Mouse (Mus musculus): ENCODE measurements around the gene Cant1. TPM values are rescaled to one million over a fixed set of nuclear protein-coding genes. Genes with fewer than 3 reads are reported as not detected.

Cant1 gene
- polyA plus RNA-seq, 1 experiment from 2014 or later: 21.8 TPM

DNA sequence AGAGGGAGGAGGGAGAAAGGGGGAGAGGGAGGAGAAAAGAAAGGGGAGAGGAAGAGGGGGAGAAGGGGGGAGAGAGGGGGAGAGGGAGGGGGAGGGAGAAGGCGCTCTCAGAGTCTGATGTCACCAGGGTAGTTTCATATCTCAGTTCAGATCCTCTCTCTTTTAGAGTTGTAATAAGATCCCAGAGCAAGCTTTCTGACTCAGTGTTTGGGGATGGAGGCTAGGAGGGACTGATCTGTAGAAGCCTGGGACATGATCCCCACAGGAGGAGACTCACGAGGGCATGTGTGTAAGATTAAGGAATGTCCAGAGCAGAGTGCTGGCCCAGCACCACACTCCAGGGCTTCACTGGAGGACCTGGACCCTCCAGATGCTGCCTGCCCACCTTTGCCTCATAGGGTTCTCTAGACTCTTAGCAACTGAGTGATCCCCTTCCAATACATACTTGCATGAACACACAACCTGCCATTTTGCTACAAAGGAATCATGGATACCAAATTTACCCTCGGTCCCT lies 8.4 kb upstream of the Cant1 start:
- H3K36me3 ChIP-seq (ENCODE audit: control insufficient read depth, insufficient read depth, low read length): no peaks in the 10 kb centered on the region
- peak overlapping the region; percentile 85 for H3K27ac ChIP-seq (ENCODE audit: low read length)
- H3K9ac ChIP-seq (replicated peaks; ENCODE audit: low read depth, low read length): no peak overlapping the region
- no peak for ATAC-seq (ENCODE audit: insufficient number of reproducible peaks, insufficient read depth, low FRiP score, low read depth)
- 27% methylated on average over 3 of the region's 3 CpGs for WGBS
- peak overlapping the region; percentile 38 for H3K4me3 ChIP-seq (ENCODE audit: low read depth, low read length)
- H3K4me2 ChIP-seq (replicated peaks; ENCODE audit: low read depth, low read length): peak overlapping the region; percentile 53
- no peaks in the 10 kb centered on the region for H3K27me3 ChIP-seq (ENCODE audit: control insufficient read depth, insufficient read depth, low read length)
- peaks cover 45% of the 10 kb centered on the region for H3K4me1 ChIP-seq (ENCODE audit: control insufficient read depth, insufficient read depth, low read length)
- no peaks in the 10 kb centered on the region for H3K9me3 ChIP-seq (ENCODE audit: control insufficient read depth, low read depth, low read length)

GRCm38 (mm10) chr11:118426765-118427164 lies 7.9 kb upstream of the Cant1 start:
- no peak overlapping the region for H3K27ac ChIP-seq (ENCODE audit: low read length)
- H3K36me3 ChIP-seq (ENCODE audit: control insufficient read depth, insufficient read depth, low read length): no peaks in the 10 kb centered on the region
- no peak overlapping the region for H3K4me2 ChIP-seq (replicated peaks; ENCODE audit: low read depth, low read length)
- no peak overlapping the region for H3K4me3 ChIP-seq (ENCODE audit: low read depth, low read length)
- ATAC-seq (ENCODE audit: insufficient number of reproducible peaks, insufficient read depth, low FRiP score, low read depth): no peak
- H3K27me3 ChIP-seq (ENCODE audit: control insufficient read depth, insufficient read depth, low read length): no peaks in the 10 kb centered on the region
- no peak overlapping the region for H3K9ac ChIP-seq (replicated peaks; ENCODE audit: low read depth, low read length)
- H3K9me3 ChIP-seq (ENCODE audit: control insufficient read depth, low read depth, low read length): no peaks in the 10 kb centered on the region
- 75% methylated on average over 5 of the region's 5 CpGs for WGBS
- peaks cover 41% of the 10 kb centered on the region for H3K4me1 ChIP-seq (ENCODE audit: control insufficient read depth, insufficient read depth, low read length)

DNA sequence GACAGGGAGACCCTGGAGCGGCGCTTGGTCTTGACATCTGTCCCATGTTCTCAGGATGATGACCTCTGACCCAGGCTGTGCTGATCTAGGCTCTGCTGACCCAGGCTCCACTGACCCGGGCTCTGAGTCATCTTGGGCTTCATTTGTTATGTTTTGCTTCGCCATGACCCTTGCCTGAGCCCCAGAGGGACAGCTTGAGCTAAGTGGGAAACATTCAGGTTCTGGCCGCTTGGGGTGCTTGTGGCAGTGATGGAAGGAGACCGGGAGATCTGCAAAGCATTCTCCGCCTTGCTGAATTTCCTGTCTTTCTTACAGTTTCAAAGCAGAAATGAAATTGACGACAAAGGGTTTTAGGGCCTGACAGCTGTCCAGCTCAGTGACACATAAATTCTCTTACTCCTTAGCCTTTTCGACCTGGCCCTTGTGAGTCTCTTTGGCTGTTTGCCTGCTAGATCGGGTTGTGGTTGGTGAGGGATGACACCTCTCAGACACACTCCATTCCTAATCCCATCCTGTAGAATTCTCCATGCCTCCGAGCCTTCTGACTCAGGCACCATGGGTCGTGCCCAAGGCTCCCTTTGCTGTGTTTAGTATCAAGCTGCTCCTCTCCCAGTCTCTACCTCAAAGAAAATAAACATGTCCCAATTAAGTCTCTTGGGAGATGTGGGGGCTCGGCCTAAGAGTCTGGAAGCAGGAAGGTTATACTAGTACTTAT lies 5.9 kb upstream of the Cant1 start:
- no peak overlapping the region for H3K27ac ChIP-seq (ENCODE audit: low read length)
- no peaks in the 10 kb centered on the region for H3K27me3 ChIP-seq (ENCODE audit: control insufficient read depth, insufficient read depth, low read length)
- H3K36me3 ChIP-seq (ENCODE audit: control insufficient read depth, insufficient read depth, low read length): no peaks in the 10 kb centered on the region
- no peak overlapping the region for H3K9ac ChIP-seq (replicated peaks; ENCODE audit: low read depth, low read length)
- WGBS: 42% methylated on average over 13 of the region's 13 CpGs
- H3K9me3 ChIP-seq (ENCODE audit: control insufficient read depth, low read depth, low read length): no peaks in the 10 kb centered on the region
- ATAC-seq (ENCODE audit: insufficient number of reproducible peaks, insufficient read depth, low FRiP score, low read depth): no peak
- no peak overlapping the region for H3K4me3 ChIP-seq (ENCODE audit: low read depth, low read length)
- H3K4me1 ChIP-seq (ENCODE audit: control insufficient read depth, insufficient read depth, low read length): peaks cover 27% of the 10 kb centered on the region
- no peak overlapping the region for H3K4me2 ChIP-seq (replicated peaks; ENCODE audit: low read depth, low read length)

GRCm38 (mm10) chr11:118423266-118423971 lies 4.5 kb upstream of the Cant1 start:
- H3K4me1 ChIP-seq (ENCODE audit: control insufficient read depth, insufficient read depth, low read length): peaks cover 18% of the 10 kb centered on the region
- no peak overlapping the region; the same call in 1 of the 2 replicates for H3K9ac ChIP-seq (replicated peaks; ENCODE audit: low read depth, low read length)
- H3K27ac ChIP-seq (ENCODE audit: low read length): peak overlapping the region; percentile 41; the same call in 1 of the 2 replicates
- H3K9me3 ChIP-seq (ENCODE audit: control insufficient read depth, low read depth, low read length): no peaks in the 10 kb centered on the region
- H3K4me3 ChIP-seq (ENCODE audit: low read depth, low read length): no peak overlapping the region; the same call in 1 of the 2 replicates
- H3K4me2 ChIP-seq (replicated peaks; ENCODE audit: low read depth, low read length): peak overlapping the region; percentile 40
- no peaks in the 10 kb centered on the region for H3K27me3 ChIP-seq (ENCODE audit: control insufficient read depth, insufficient read depth, low read length)
- no peak for ATAC-seq (ENCODE audit: insufficient number of reproducible peaks, insufficient read depth, low FRiP score, low read depth)
- no peaks in the 10 kb centered on the region for H3K36me3 ChIP-seq (ENCODE audit: control insufficient read depth, insufficient read depth, low read length)
- 7% methylated on average over 18 of the region's 18 CpGs for WGBS

- Histone ChIP-seq H3K27me3 (ENCODE audit: control insufficient read depth, insufficient read depth, low read length) (no peaks in the 10 kb centered on the region), H3K9ac (replicated peaks; ENCODE audit: low read depth, low read length) (no peak overlapping the region), H3K9me3 (ENCODE audit: control insufficient read depth, low read depth, low read length) (no peaks in the 10 kb centered on the region), H3K4me1 (ENCODE audit: control insufficient read depth, insufficient read depth, low read length) (peaks cover 19% of the 10 kb centered on the region), H3K4me2 (replicated peaks; ENCODE audit: low read depth, low read length) (no peak overlapping the region), H3K27ac (ENCODE audit: low read length) (no peak overlapping the region), H3K36me3 (ENCODE audit: control insufficient read depth, insufficient read depth, low read length) (peaks cover 8% of the 10 kb centered on the region), H3K4me3 (ENCODE audit: low read depth, low read length) (no peak overlapping the region)
- WGBS: 69% methylated on average over 7 of the region's 7 CpGs
- no peak for ATAC-seq (ENCODE audit: insufficient number of reproducible peaks, insufficient read depth, low FRiP score, low read depth)
Observed at GRCm38 (mm10) chr11:118420261-118420660, 1.4 kb upstream of the Cant1 start.

DNA sequence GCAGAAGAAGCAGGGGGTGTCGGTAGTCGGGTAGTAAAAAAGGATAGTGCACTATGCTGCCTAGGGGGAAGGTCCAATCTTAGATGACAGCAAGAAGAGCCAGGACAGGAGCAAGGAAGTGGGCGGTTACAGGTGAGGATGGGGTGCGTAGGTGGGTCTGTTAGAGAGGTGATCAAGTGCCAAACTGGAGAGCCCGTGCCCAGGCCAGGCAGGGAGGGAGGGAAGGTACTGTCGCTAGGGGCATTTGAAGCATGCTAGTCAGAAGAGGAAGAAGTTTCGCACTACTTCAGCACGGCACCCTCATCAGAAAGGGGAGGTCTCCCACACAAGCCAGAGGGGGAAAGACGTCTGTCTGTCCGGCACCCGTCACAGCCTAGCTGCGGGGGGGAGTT lies 448 bp downstream of the Cant1 start:
- Histone ChIP-seq H3K4me2 (replicated peaks; ENCODE audit: low read depth, low read length) (peak overlapping the region; percentile 87), H3K27ac (ENCODE audit: low read length) (peak overlapping the region; percentile 71; the same call in 1 of the 2 replicates), H3K4me1 (ENCODE audit: control insufficient read depth, insufficient read depth, low read length) (peaks cover 8% of the 10 kb centered on the region), H3K4me3 (ENCODE audit: low read depth, low read length) (peak overlapping the region; percentile 82), H3K36me3 (ENCODE audit: control insufficient read depth, insufficient read depth, low read length) (peaks cover 19% of the 10 kb centered on the region), H3K9ac (replicated peaks; ENCODE audit: low read depth, low read length) (peak overlapping the region; percentile 91), H3K9me3 (ENCODE audit: control insufficient read depth, low read depth, low read length) (no peaks in the 10 kb centered on the region), H3K27me3 (ENCODE audit: control insufficient read depth, insufficient read depth, low read length) (no peaks in the 10 kb centered on the region)
- ATAC-seq (ENCODE audit: insufficient number of reproducible peaks, insufficient read depth, low FRiP score, low read depth): peak; percentile 7; the same call in 1 of the 2 replicates
- 6% methylated on average over 12 of the region's 12 CpGs for WGBS

DNA sequence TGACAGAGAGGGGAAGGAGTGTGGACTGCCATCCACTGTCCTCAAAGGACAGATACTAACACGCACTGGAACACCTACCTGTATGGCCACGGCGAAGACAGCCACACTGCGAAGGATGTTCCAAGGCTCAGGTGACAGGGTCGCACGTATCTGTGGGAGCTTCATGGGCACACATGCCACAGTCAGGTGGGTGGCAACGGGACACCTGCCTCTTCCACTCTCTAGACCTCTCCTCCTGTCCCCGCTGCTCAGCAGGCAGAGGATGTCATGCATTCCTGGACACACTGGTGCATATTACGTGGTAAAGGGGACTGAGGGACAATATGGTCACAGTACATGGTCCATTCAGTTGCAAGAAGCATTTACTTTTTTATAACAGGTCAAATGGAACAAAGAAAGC lies 1.4 kb downstream of the Cant1 start:
- H3K36me3 ChIP-seq (ENCODE audit: control insufficient read depth, insufficient read depth, low read length): peaks cover 19% of the 10 kb centered on the region
- peak overlapping the region; percentile 87 for H3K4me2 ChIP-seq (replicated peaks; ENCODE audit: low read depth, low read length)
- no peaks in the 10 kb centered on the region for H3K9me3 ChIP-seq (ENCODE audit: control insufficient read depth, low read depth, low read length)
- no peak overlapping the region for H3K27ac ChIP-seq (ENCODE audit: low read length)
- no peak for ATAC-seq (ENCODE audit: insufficient number of reproducible peaks, insufficient read depth, low FRiP score, low read depth)
- 0 out of 2 replicates have a peak overlapping the region, but pooled peaks have one; percentile 91 for H3K9ac ChIP-seq (replicated peaks; ENCODE audit: low read depth, low read length)
- WGBS: 92% methylated on average over 9 of the region's 9 CpGs
- H3K27me3 ChIP-seq (ENCODE audit: control insufficient read depth, insufficient read depth, low read length): no peaks in the 10 kb centered on the region
- H3K4me1 ChIP-seq (ENCODE audit: control insufficient read depth, insufficient read depth, low read length): peaks cover 8% of the 10 kb centered on the region
- peak overlapping the region; percentile 82; the same call in 1 of the 2 replicates for H3K4me3 ChIP-seq (ENCODE audit: low read depth, low read length)

DNA sequence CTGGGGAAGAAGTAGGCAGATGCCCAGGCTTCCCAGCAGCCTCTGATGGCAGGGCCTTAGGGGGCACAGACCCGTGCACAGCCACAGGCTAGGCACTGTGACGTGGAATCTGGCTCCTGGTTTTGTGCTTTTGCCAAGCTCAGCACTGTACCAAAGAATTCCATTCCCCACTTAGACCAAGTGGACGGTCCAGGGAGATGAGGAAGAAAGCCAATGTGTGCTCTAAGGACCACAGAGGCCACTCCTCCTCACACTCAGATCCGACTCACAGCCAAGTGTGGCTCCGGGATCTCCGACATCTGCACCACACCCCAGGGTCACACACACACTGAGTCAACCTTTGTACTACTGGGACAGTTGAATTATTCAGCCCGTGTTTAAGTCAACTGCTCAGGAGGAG lies 2.8 kb downstream of the Cant1 start:
- Histone ChIP-seq H3K27me3 (ENCODE audit: control insufficient read depth, insufficient read depth, low read length) (no peaks in the 10 kb centered on the region), H3K27ac (ENCODE audit: low read length) (no peak overlapping the region), H3K4me2 (replicated peaks; ENCODE audit: low read depth, low read length) (no peak overlapping the region), H3K4me1 (ENCODE audit: control insufficient read depth, insufficient read depth, low read length) (peaks cover 8% of the 10 kb centered on the region), H3K9me3 (ENCODE audit: control insufficient read depth, low read depth, low read length) (no peaks in the 10 kb centered on the region), H3K36me3 (ENCODE audit: control insufficient read depth, insufficient read depth, low read length) (peaks cover 21% of the 10 kb centered on the region), H3K9ac (replicated peaks; ENCODE audit: low read depth, low read length) (no peak overlapping the region), H3K4me3 (ENCODE audit: low read depth, low read length) (no peak overlapping the region)
- no peak for ATAC-seq (ENCODE audit: insufficient number of reproducible peaks, insufficient read depth, low FRiP score, low read depth)
- 72% methylated on average over 7 of the region's 7 CpGs for WGBS

All from stomach, embryonic 14.5 days (tissue).